Mouse (Mus musculus) intestine, embryonic 16.5 days (tissue): ENCODE data around the gene Grifin. TPM values are rescaled to one million over a fixed set of nuclear protein-coding genes. Genes with fewer than 3 reads are reported as not detected.

Source experiments
- ATAC-seq: fragments of 200-750 bp; cut with Nextera tagmentation; 2 replicates; pipeline ENCODE4 v1.8.0; 2017; ENCODE audit warnings: moderate TSS enrichment, moderate library complexity
- H3K27ac ChIP-seq: fragments of 300-500 bp; sonication (generic); 2 replicates; pipeline ENCODE4 v1.5.1; 2014; ENCODE audit warnings: mild to moderate bottlenecking, low read length
- H3K27me3 ChIP-seq: fragments of 300-500 bp; sonication (generic); replicated peaks from 2 replicates; pipeline ENCODE4 v1.6.1; 2014; ENCODE audit warnings: low read length, control low read depth, mixed read lengths; ENCODE audit not compliant: control insufficient read depth, insufficient read depth
- H3K36me3 ChIP-seq: fragments of 300-500 bp; sonication (generic); 2 replicates; pipeline ENCODE4 v1.6.1; 2014; ENCODE audit warnings: low read length, control low read depth; ENCODE audit not compliant: control insufficient read depth, insufficient read depth
- H3K4me1 ChIP-seq: fragments of 300-500 bp; sonication (generic); 2 replicates; pipeline ENCODE4 v1.6.1; 2014; ENCODE audit warnings: low read length, control low read depth, mixed read lengths; ENCODE audit not compliant: control insufficient read depth, insufficient read depth
- H3K4me2 ChIP-seq: fragments of 300-500 bp; sonication (generic); 2 replicates; pipeline ENCODE4 v1.6.1; 2014; ENCODE audit warnings: low read depth, low read length, control low read depth
- H3K4me3 ChIP-seq: fragments of 300-500 bp; sonication (generic); 2 replicates; pipeline ENCODE4 v1.5.1; 2014; ENCODE audit warnings: mild to moderate bottlenecking, low read length
- H3K9ac ChIP-seq: fragments of 300-500 bp; sonication (generic); 2 replicates; pipeline ENCODE4 v1.6.1; 2014; ENCODE audit warnings: low read depth, low read length
- H3K9me3 ChIP-seq: fragments of 300-500 bp; sonication (generic); 2 replicates; pipeline ENCODE4 v1.6.1; 2016; ENCODE audit warnings: low read length, control low read depth; ENCODE audit not compliant: control insufficient read depth
- WGBS: fragments of 180-500 bp; shearing (Covaris S2); extraction: QIAGEN DNeasy Blood & Tissue Kit; methylation state at CpG from one replicate; pipeline ENCODE4 v1.1.7; 2014; 5-methylcytosine and 5-hydroxymethylcytosine counted together
- polyA plus RNA-seq: library from polyadenylated mRNA; unstranded; fragments of >200 nt; fragmentation: Nextera tagmentation; extraction: Ambion mirVana; gene quantifications from 2 replicates; pipeline ENCODE4 v1.2.1, GENCODE M21; 2015

Grifin gene
- polyA plus RNA-seq, 1 experiment from 2014 or later, result 0.70 TPM

- 0 out of 2 replicates have a peak, but pooled peaks cover 2% of the 10 kb centered on the region for H3K9me3 ChIP-seq
- H3K36me3 ChIP-seq, result no peaks in the 10 kb centered on the region
- no peaks in the 10 kb centered on the region for H3K27me3 ChIP-seq
- H3K4me3 ChIP-seq, result no peak overlapping the region
- H3K9ac ChIP-seq, result no peak overlapping the region
- 64% methylated on average over 5 of the region's 5 CpGs for WGBS
- peaks cover 8% of the 10 kb centered on the region for H3K4me1 ChIP-seq
- ATAC-seq, result no peak
- no peak overlapping the region for H3K27ac ChIP-seq
- H3K4me2 ChIP-seq, result no peak overlapping the region
Observed at GRCm38 (mm10) chr5:140575381-140575866, 10.6 kb upstream of the Grifin start.

DNA sequence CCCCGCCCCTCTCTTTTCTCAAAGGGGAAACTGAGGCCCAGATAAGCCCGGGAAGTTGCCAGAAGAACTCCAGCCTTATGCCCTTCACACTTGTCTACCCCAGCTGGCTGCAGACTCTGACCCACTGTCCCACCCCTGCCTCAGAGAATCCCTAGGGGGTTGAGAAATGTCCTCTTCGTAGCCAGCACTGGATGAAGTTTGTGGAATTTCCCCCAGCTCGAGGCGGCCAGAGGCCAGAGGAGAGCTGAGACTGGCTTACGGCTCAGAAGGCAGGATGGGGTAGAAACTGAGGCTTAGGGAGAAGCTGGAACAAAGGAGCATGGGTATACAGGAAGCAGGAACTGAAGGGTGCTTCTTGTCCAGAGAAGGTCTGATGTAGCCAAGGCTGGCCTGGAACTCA, 7.7 kb upstream of the Grifin start:
- Histone ChIP-seq H3K4me3 (no peak overlapping the region), H3K9ac (no peak overlapping the region), H3K9me3 (0 out of 2 replicates have a peak, but pooled peaks cover 2% of the 10 kb centered on the region), H3K36me3 (no peaks in the 10 kb centered on the region), H3K4me1 (peaks cover 10% of the 10 kb centered on the region; the same call in 1 of the 2 replicates), H3K27ac (no peak overlapping the region), H3K4me2 (no peak overlapping the region), H3K27me3 (no peaks in the 10 kb centered on the region)
- 78% methylated on average over 6 of the region's 6 CpGs for WGBS
- ATAC-seq, result no peak

GRCm38 (mm10) chr5:140571673-140572072, 6.8 kb upstream of the Grifin start:
- no peak for ATAC-seq
- no peaks in the 10 kb centered on the region for H3K36me3 ChIP-seq
- H3K4me1 ChIP-seq, result peaks cover 14% of the 10 kb centered on the region
- H3K27me3 ChIP-seq, result no peaks in the 10 kb centered on the region
- no peak overlapping the region for H3K4me2 ChIP-seq
- no peak overlapping the region for H3K27ac ChIP-seq
- WGBS, result 59% methylated on average over 10 of the region's 10 CpGs
- no peak overlapping the region for H3K9ac ChIP-seq
- H3K9me3 ChIP-seq, result 0 out of 2 replicates have a peak, but pooled peaks cover 2% of the 10 kb centered on the region
- no peak overlapping the region for H3K4me3 ChIP-seq

GRCm38 (mm10) chr5:140571201-140571600, 6.3 kb upstream of the Grifin start:
- H3K27ac ChIP-seq, result no peak overlapping the region
- no peaks in the 10 kb centered on the region for H3K36me3 ChIP-seq
- H3K4me2 ChIP-seq, result no peak overlapping the region
- WGBS, result 65% methylated on average over 4 of the region's 4 CpGs
- peaks cover 14% of the 10 kb centered on the region for H3K4me1 ChIP-seq
- ATAC-seq, result no peak
- H3K27me3 ChIP-seq, result no peaks in the 10 kb centered on the region
- H3K9ac ChIP-seq, result no peak overlapping the region
- no peak overlapping the region for H3K4me3 ChIP-seq
- H3K9me3 ChIP-seq, result 0 out of 2 replicates have a peak, but pooled peaks cover 2% of the 10 kb centered on the region

DNA sequence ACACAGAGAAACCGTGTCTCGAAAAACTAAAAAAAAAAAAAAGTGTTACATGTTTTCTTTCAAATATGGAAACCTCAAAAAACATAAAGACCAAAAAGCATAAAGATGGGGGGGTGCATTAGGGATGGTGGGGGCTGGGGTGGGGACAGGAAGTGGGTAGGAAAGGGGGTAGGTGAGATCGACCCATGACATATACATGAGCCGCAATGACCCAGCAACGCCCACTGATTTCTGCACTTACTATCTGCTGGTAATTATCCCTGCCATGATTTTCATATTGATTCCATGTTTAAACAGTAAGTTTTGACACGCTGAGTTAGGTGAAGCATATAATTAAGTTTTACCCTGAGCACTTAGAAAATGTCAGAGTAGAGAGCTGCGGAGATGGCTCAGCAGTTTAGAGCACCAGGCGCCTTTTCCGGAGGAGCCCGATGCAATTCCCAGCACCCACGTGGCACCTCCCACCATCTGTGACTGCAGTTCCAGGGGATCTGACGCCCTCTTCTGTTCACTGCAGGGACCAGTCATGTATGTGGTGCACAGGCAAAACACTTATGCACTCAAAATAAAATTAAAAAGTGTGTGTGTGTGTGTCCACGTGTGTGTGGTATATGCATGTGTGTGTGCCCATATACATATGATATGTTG, 5.5 kb upstream of the Grifin start:
- WGBS, result 87% methylated on average over 13 of the region's 13 CpGs
- Histone ChIP-seq H3K4me1 (peaks cover 22% of the 10 kb centered on the region), H3K9me3 (no peaks in the 10 kb centered on the region), H3K36me3 (no peaks in the 10 kb centered on the region), H3K4me3 (no peak overlapping the region), H3K27me3 (no peaks in the 10 kb centered on the region), H3K27ac (no peak overlapping the region), H3K4me2 (no peak overlapping the region), H3K9ac (no peak overlapping the region)
- no peak for ATAC-seq

- H3K4me2 ChIP-seq, result no peak overlapping the region
- no peaks in the 10 kb centered on the region for H3K36me3 ChIP-seq
- no peak overlapping the region for H3K27ac ChIP-seq
- H3K4me1 ChIP-seq, result peaks cover 31% of the 10 kb centered on the region
- 79% methylated on average over 16 of the region's 16 CpGs for WGBS
- no peaks in the 10 kb centered on the region for H3K9me3 ChIP-seq
- no peak overlapping the region for H3K9ac ChIP-seq
- no peak overlapping the region for H3K4me3 ChIP-seq
- no peaks in the 10 kb centered on the region for H3K27me3 ChIP-seq
- ATAC-seq, result no peak
Observed at GRCm38 (mm10) chr5:140569032-140569595, 4.2 kb upstream of the Grifin start.

- 24% methylated on average over 10 of the region's 10 CpGs for WGBS
- peaks cover 31% of the 10 kb centered on the region for H3K4me1 ChIP-seq
- no peak overlapping the region; the same call in 1 of the 2 replicates for H3K9ac ChIP-seq
Observed at GRCm38 (mm10) chr5:140568321-140568970, 3.6 kb upstream of the Grifin start.

DNA sequence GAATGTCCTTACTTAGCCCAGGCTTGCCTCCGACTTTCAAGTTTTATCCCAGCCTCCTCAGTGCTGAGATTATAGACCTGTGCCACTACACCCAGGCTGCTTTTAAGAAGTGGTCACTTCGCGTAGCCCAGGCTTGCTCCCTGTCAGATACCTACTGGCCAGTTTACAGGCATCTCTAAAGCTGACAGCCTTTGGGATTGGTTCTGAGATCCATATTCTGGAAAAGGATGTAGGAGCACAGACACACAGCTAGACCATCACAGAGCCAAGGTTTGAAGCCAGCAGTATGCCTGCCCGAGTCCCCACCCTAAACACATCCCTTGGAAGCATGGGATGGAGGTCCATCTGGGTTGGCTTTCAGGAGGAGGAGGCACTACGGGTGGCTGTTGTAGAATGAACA, 2.9 kb upstream of the Grifin start:
- Histone ChIP-seq H3K36me3 (no peaks in the 10 kb centered on the region), H3K27me3 (no peaks in the 10 kb centered on the region; the same call in 1 of the 2 replicates), H3K4me2 (no peak overlapping the region), H3K27ac (no peak overlapping the region), H3K9ac (no peak overlapping the region), H3K4me1 (peaks cover 31% of the 10 kb centered on the region), H3K9me3 (no peaks in the 10 kb centered on the region), H3K4me3 (no peak overlapping the region)
- no peak for ATAC-seq
- WGBS, result 90% methylated on average over 5 of the region's 5 CpGs

More at GRCm38 (mm10) chr5:140568321-140568970, 3.6 kb upstream of the Grifin start:
- Histone ChIP-seq H3K36me3 (no peaks in the 10 kb centered on the region), H3K27me3 (no peaks in the 10 kb centered on the region; the same call in 1 of the 2 replicates), H3K27ac (no peak overlapping the region), H3K9me3 (no peaks in the 10 kb centered on the region), H3K4me3 (no peak overlapping the region), H3K4me2 (0 out of 2 replicates have a peak overlapping the region, but pooled peaks have one; percentile 1)
- peak; percentile 22 for ATAC-seq

DNA sequence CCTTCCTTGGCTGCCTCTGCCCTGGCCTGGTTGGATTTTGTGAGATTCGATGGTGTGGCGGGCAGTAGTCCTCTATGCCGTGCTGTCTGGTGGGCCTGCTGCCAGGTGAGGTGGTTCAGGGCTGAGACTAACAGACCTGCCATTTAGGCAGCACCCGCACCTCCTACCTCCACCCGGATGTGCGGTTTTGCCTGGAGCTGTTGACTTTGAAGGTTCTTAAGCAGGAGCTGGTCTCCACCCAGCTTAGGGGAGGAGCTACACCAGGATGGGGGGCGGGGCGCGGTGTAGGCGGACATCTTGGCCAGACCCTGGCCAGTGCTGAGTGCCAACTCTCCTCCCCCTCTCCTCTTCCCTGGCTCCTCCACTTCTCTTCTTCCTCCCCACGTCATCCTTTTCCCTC, 2.5 kb upstream of the Grifin start:
- Histone ChIP-seq H3K9me3 (no peaks in the 10 kb centered on the region), H3K36me3 (no peaks in the 10 kb centered on the region), H3K27me3 (no peaks in the 10 kb centered on the region; the same call in 1 of the 2 replicates), H3K4me3 (no peak overlapping the region), H3K4me2 (no peak overlapping the region), H3K9ac (0 out of 2 replicates have a peak overlapping the region, but pooled peaks have one; percentile 1), H3K4me1 (peaks cover 31% of the 10 kb centered on the region), H3K27ac (no peak overlapping the region)
- WGBS, result 43% methylated on average over 11 of the region's 11 CpGs
- 0 out of 2 replicates have a peak, but pooled peaks have one; percentile 21 for ATAC-seq
